In genomic region chr11:70228828-70229227, GRCm38 (mm10) we compare ENCODE assay signal across 8 mouse cellular contexts. TPM values are rescaled to one million over a fixed set of nuclear protein-coding genes. Genes with fewer than 3 reads are reported as not detected.
DNase-seq lines count a peak whose midpoint lies in the region; ATAC-seq and TF ChIP-seq lines count a peak whose summit lies in the region.

No protein-coding gene starts in this region.

- peak; percentile 31 for TF ChIP-seq CTCF in heart, adult 2 months (IDR thresholded peaks at IDR 0.05)

- TF ChIP-seq POLR2A in heart, adult 2 months (IDR thresholded peaks at IDR 0.05; ENCODE audit: insufficient read depth, low read depth, low read length) = peak; percentile 85
- TF ChIP-seq POLR2A in myocyte (IDR thresholded peaks at IDR 0.05; ENCODE audit: insufficient read length, low read depth) = peak; percentile 66

- H3K4me1 ChIP-seq in heart, adult 2 months (ENCODE audit: control insufficient read depth, insufficient read depth, low read length) = peaks cover 4% of the 10 kb centered on the region; the same call in 1 of the 2 replicates
- H3K4me1 ChIP-seq in liver, embryonic 12.5 days = peaks cover 90% of the 10 kb centered on the region
- peaks cover 40% of the 10 kb centered on the region for H3K4me1 ChIP-seq in stomach, embryonic 15.5 days

- no peaks in the 10 kb centered on the region for H3K9me3 ChIP-seq in liver, embryonic 12.5 days (replicated peaks)
- no peaks in the 10 kb centered on the region for H3K9me3 ChIP-seq in stomach, embryonic 15.5 days

- H3K4me3 ChIP-seq in heart, adult 2 months = peak overlapping the region; percentile 57
- peak overlapping the region; percentile 50 for H3K4me3 ChIP-seq in liver, embryonic 12.5 days
- H3K4me3 ChIP-seq in myocyte = peak overlapping the region; percentile 31
- peak overlapping the region; percentile 37 for H3K4me3 ChIP-seq in stomach, embryonic 15.5 days (replicated peaks)

- intact Hi-C loops in heart, adult 2 months (cut with DNase I) = no loop called here

- peak overlapping the region; percentile 94 for H3K27ac ChIP-seq in heart, adult 2 months
- peak overlapping the region; percentile 70 for H3K27ac ChIP-seq in liver, embryonic 12.5 days
- H3K27ac ChIP-seq in stomach, embryonic 15.5 days = peak overlapping the region; percentile 57

- no peaks in the 10 kb centered on the region for H3K79me2 ChIP-seq in heart, adult 2 months (replicated peaks; ENCODE audit: control insufficient read depth, insufficient read depth, low read length)
- peaks cover 8% of the 10 kb centered on the region for H3K79me2 ChIP-seq in myocyte (ENCODE audit: control insufficient read depth, insufficient read depth)

- DNase-seq in B cell, adult 2 months = peak; percentile 91 to 93
- DNase-seq in adrenal gland, adult 8-10 months = peak; percentile 79
- DNase-seq in embryo, embryonic 11.5 days (ENCODE audit: low read depth, low spot score) = peak; percentile 68
- DNase-seq in heart, adult 2 months = peak; percentile 90 to 91
- peak; percentile 81 for DNase-seq in kidney, adult 11 months

- H3K9ac ChIP-seq in heart, adult 2 months (ENCODE audit: low read depth, low read length) = peak overlapping the region; percentile 52
- H3K9ac ChIP-seq in liver, embryonic 12.5 days = peak overlapping the region; percentile 60
- H3K9ac ChIP-seq in stomach, embryonic 15.5 days = no peak overlapping the region

- peak overlapping the region; percentile 81 for H3K4me2 ChIP-seq in liver, embryonic 12.5 days
- H3K4me2 ChIP-seq in myocyte (ENCODE audit: low read depth) = peak overlapping the region; percentile 69
- H3K4me2 ChIP-seq in stomach, embryonic 15.5 days = peak overlapping the region; percentile 58

- no peak for TF ChIP-seq EP300 in heart, adult 2 months (IDR thresholded peaks at IDR 0.05; ENCODE audit: insufficient read depth, low read depth, low read length)

- no peaks in the 10 kb centered on the region for H3K27me3 ChIP-seq in heart, adult 2 months (ENCODE audit: control insufficient read depth, insufficient read depth, low read length)
- peaks cover 50% of the 10 kb centered on the region for H3K27me3 ChIP-seq in liver, embryonic 12.5 days (replicated peaks)
- no peaks in the 10 kb centered on the region for H3K27me3 ChIP-seq in myocyte (ENCODE audit: control insufficient read depth, insufficient read depth, insufficient read length)
- peaks cover 25% of the 10 kb centered on the region for H3K27me3 ChIP-seq in stomach, embryonic 15.5 days (replicated peaks)

- peak; percentile 82 for ATAC-seq in liver, embryonic 12.5 days
- peak; percentile 54; the same call in 1 of the 2 replicates for ATAC-seq in stomach, embryonic 15.5 days (ENCODE audit: insufficient read depth, low FRiP score, low read depth)

- H3ac ChIP-seq in myocyte (ENCODE audit: control insufficient read depth, insufficient read length) = no peak overlapping the region

- WGBS in heart, adult 2 months = under 1% methylated on average over 19 of the region's 19 CpGs
- 2% methylated on average over 19 of the region's 19 CpGs for WGBS in liver, embryonic 12.5 days (ENCODE audit: insufficient replicate concordance)
- under 1% methylated on average over 19 of the region's 19 CpGs for WGBS in stomach, embryonic 15.5 days

- H3K36me3 ChIP-seq in heart, adult 2 months (ENCODE audit: control insufficient read depth, insufficient read depth, low read length) = peaks cover 3% of the 10 kb centered on the region
- H3K36me3 ChIP-seq in liver, embryonic 12.5 days = no peaks in the 10 kb centered on the region
- no peaks in the 10 kb centered on the region for H3K36me3 ChIP-seq in myocyte (ENCODE audit: control insufficient read depth, insufficient read depth)
- no peaks in the 10 kb centered on the region for H3K36me3 ChIP-seq in stomach, embryonic 15.5 days

TF ChIP-seq in myocyte, 11 proteins besides CTCF, POLR2A, EP300 and RAD21:
- TF ChIP-seq TCF3 (IDR thresholded peaks at IDR 0.05; ENCODE audit: insufficient read length, low read depth) = no peak
- TF ChIP-seq REST (IDR thresholded peaks at IDR 0.05; ENCODE audit: insufficient read depth, insufficient read length) = no peak
- no peak for TF ChIP-seq USF1 (IDR thresholded peaks at IDR 0.05; ENCODE audit: low read depth)
- TF ChIP-seq E2F4 (IDR thresholded peaks at IDR 0.05; ENCODE audit: insufficient read depth) = peak; percentile 14
- no peak for TF ChIP-seq MYOD1 (IDR thresholded peaks at IDR 0.05; ENCODE audit: control insufficient read depth in 1 of 3, insufficient read length in 2 of 3, low read depth in 2 of 3)
- TF ChIP-seq MAX (IDR thresholded peaks at IDR 0.05; ENCODE audit: low read depth) = no peak
- TF ChIP-seq CEBPB (IDR thresholded peaks at IDR 0.05; ENCODE audit: insufficient read depth, poor library complexity, severe bottlenecking) = no peak
- TF ChIP-seq TCF12 (IDR thresholded peaks at IDR 0.05; ENCODE audit: insufficient read depth, poor library complexity, severe bottlenecking) = no peak
- TF ChIP-seq POLR2AphosphoS2 (IDR thresholded peaks at IDR 0.05; ENCODE audit: insufficient read length, low read depth) = peak; percentile 41
- no peak for TF ChIP-seq SRF (IDR thresholded peaks at IDR 0.05; ENCODE audit: control insufficient read depth, insufficient read length, low read depth)
- no peak for TF ChIP-seq MYOG (IDR thresholded peaks at IDR 0.05; ENCODE audit: control insufficient read depth in 1 of 3, insufficient read depth in 1 of 3, insufficient read length in 2 of 3, low read depth in 2 of 3)

RNA-seq across cellular contexts. Expression of gene Bcl6b, which starts 0.8 kb away (rescaled TPM):
- 10 to 100 TPM in 2 of 4 experiments, 1 to 10 TPM in 2; 6.4 to 25.1 (median 10.5) TPM for total RNA-seq in adrenal gland, adult 8-10 months (2022)
- 10 to 100 TPM in 1 of 2 experiments, 1 to 10 TPM in 1; 9.1 to 13.7 TPM for total RNA-seq in heart, adult 2 months (2021)
- 18.9 and 21.0 TPM in 2 replicates for polyA plus RNA-seq in heart, adult 2 months (2012; rRNA removed)
- 2.8 and 3.8 TPM in 2 replicates for polyA plus RNA-seq in liver, embryonic 12.5 days (2016; fragmentation: Nextera tagmentation; extraction: Ambion mirVana)
- 2.8 TPM for polyA plus RNA-seq in myocyte (2012; fragmentation: generic; extraction: Trizol)
- 10.9 and 13.6 TPM in 2 replicates for polyA plus RNA-seq in stomach, embryonic 15.5 days (2015; fragmentation: Nextera tagmentation; extraction: Ambion mirVana)

RNA-seq across cellular contexts. Expression of gene Slc16a13, which starts 8.0 kb away (rescaled TPM):
- 1 to 10 TPM; 4.4 to 9.4 (median 6.6) TPM for total RNA-seq in adrenal gland, adult 8-10 months (2022)
- 1 to 10 TPM; 2.2 to 2.8 TPM for total RNA-seq in heart, adult 2 months (2021)
- 4.0 and 7.4 TPM in 2 replicates for polyA plus RNA-seq in heart, adult 2 months (2012; rRNA removed)
- polyA plus RNA-seq in liver, embryonic 12.5 days (2016; fragmentation: Nextera tagmentation; extraction: Ambion mirVana) = 6.1 and 8.5 TPM in 2 replicates
- 4.8 TPM for polyA plus RNA-seq in myocyte (2012; fragmentation: generic; extraction: Trizol)
- 6.9 and 9.8 TPM in 2 replicates for polyA plus RNA-seq in stomach, embryonic 15.5 days (2015; fragmentation: Nextera tagmentation; extraction: Ambion mirVana)

RNA-seq across cellular contexts. Expression of gene 0610010K14Rik, which starts 8.9 kb away (rescaled TPM):
- total RNA-seq in adrenal gland, adult 8-10 months (2022) = 10 to 100 TPM; 38.2 to 52.6 (median 44.5) TPM
- 10 to 100 TPM; 30.7 to 34.5 TPM for total RNA-seq in heart, adult 2 months (2021)
- polyA plus RNA-seq in heart, adult 2 months (2012; rRNA removed) = 38.9 and 48.1 TPM in 2 replicates
- polyA plus RNA-seq in liver, embryonic 12.5 days (2016; fragmentation: Nextera tagmentation; extraction: Ambion mirVana) = 97.4 and 104 TPM in 2 replicates
- 75.5 TPM for polyA plus RNA-seq in myocyte (2012; fragmentation: generic; extraction: Trizol)
- 141 and 144 TPM in 2 replicates for polyA plus RNA-seq in stomach, embryonic 15.5 days (2015; fragmentation: Nextera tagmentation; extraction: Ambion mirVana)

RNA-seq across cellular contexts. Expression of gene Gm21988, which starts 10.8 kb away (rescaled TPM):
- total RNA-seq in adrenal gland, adult 8-10 months (2022) = 1 to 10 TPM; 3.9 to 6.7 (median 5.3) TPM
- total RNA-seq in heart, adult 2 months (2021) = 1 to 10 TPM; 2.0 to 3.4 TPM
- polyA plus RNA-seq in heart, adult 2 months (2012; rRNA removed) = 5.0 and 5.5 TPM in 2 replicates
- polyA plus RNA-seq in liver, embryonic 12.5 days (2016; fragmentation: Nextera tagmentation; extraction: Ambion mirVana) = 6.2 and 7.8 TPM in 2 replicates
- 9.2 TPM for polyA plus RNA-seq in myocyte (2012; fragmentation: generic; extraction: Trizol)
- polyA plus RNA-seq in stomach, embryonic 15.5 days (2015; fragmentation: Nextera tagmentation; extraction: Ambion mirVana) = 8.7 and 11.0 TPM in 2 replicates

RNA-seq across cellular contexts. Expression of gene Rnasek, which starts 10.8 kb away (rescaled TPM):
- 100 to 1,000 TPM; 152 to 326 (median 207) TPM for total RNA-seq in adrenal gland, adult 8-10 months (2022)
- total RNA-seq in heart, adult 2 months (2021) = 100 to 1,000 TPM in 1 of 2 experiments, 10 to 100 TPM in 1; 95.4 to 103 TPM
- polyA plus RNA-seq in heart, adult 2 months (2012; rRNA removed) = 130 and 166 TPM in 2 replicates
- polyA plus RNA-seq in liver, embryonic 12.5 days (2016; fragmentation: Nextera tagmentation; extraction: Ambion mirVana) = 159 and 173 TPM in 2 replicates
- 339 TPM for polyA plus RNA-seq in myocyte (2012; fragmentation: generic; extraction: Trizol)
- polyA plus RNA-seq in stomach, embryonic 15.5 days (2015; fragmentation: Nextera tagmentation; extraction: Ambion mirVana) = 196 and 222 TPM in 2 replicates

Comparison
In these comparisons a context has a peak if more than half of its experiments do, and no peak if none do; other contexts are left out.
1. Peak in every context shown above with its lines: DNase-seq, ATAC-seq, H3K4me3 ChIP-seq and H3K27ac ChIP-seq.